Mouse (Mus musculus): ENCODE measurements around the gene Zfand2a. TPM values are rescaled to one million over a fixed set of nuclear protein-coding genes. Genes with fewer than 3 reads are reported as not detected.

Zfand2a gene
- total RNA-seq, 2 experiments from 2014 or later = 53.9 to 60.0 TPM

DNA sequence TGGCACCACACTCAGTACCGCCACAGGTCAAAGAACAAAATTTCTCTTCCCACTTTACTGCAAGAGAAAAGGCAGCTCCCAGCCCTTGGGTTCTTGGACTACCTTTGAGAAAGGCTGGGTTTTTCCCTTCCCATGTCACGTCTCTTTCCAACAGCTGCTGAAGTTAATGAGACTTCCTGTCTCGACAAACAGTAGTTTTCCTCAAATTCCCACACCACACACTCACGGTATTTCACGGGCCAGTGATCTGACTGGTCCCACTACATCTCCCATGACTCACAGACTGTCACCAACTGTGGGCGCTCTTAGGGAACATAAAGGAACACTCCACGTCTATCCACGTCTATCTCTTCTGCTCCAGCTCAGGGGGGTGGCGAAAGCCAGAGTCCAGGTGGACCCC, 59.2 kb downstream of the Zfand2a start:
- intact Hi-C loops (cut with DNase I) = loop anchor here (1.0 kb wide), 1 partner anchor 18 kb away; no protein-coding TSS in a partner anchor
- DNase-seq (ENCODE audit: extremely low spot score in 1 of 2, low spot score in 2 of 2) = no peak
- H3K4me3 ChIP-seq = no peak overlapping the region
- TF ChIP-seq CTCF (IDR thresholded peaks at IDR 0.05) = no peak
- no peak overlapping the region for H3K27ac ChIP-seq

DNA sequence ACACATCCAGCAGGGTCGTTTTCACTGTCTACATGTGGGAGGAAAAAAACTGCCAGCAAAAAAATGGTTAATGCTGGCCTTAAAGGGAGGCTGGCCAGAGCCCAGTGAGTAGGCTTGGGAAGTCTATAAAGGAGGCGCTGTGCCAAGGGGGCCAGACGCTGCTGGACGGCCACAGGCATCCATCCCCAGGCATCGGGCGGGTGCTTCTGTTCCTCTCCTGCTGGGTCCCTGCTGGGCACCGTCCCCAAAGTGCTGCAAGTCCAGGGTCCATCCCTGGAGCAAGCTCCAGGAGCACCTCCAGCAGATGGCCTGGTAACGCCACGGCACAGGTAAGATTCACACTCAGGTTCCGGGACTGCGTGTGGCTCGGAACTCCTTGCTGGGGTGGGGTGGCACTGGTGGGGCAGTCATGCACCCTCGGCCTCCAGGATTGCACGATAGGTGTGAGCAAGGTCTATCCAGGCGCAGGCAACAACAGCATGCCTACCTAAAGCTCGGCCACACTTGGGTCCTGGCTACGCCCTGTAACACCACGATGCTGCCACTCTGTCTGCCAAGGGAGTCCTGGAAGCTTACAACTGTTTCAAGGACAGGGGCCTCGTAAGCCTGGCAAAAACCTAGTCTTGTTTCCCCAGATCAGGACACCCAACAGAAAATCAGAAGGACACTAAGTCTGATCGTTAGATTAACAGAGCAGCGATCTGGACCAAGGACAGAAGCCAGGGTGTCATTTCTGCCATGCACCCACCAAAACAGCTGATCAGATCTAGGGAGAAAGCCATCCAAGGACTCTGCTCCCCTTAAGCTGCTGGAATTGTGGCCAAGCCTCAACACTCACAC, 61.1 kb downstream of the Zfand2a start, which contains the start of gene Gper1:
Gper1 (plus strand) TSS at position 126 of the 840 bp plus-strand sequence.
- H3K27ac ChIP-seq = no peak within 1 kb of the TSS
- peak within 1 kb of the TSS; percentile 15; the same call in 1 of the 2 replicates for H3K4me3 ChIP-seq
- intact Hi-C loops (cut with DNase I) = no loop called here
- DNase-seq (ENCODE audit: extremely low spot score in 1 of 2, low spot score in 2 of 2) = no peak
- TF ChIP-seq CTCF (IDR thresholded peaks at IDR 0.05) = no peak

Other genes starting within 250 kb of the Zfand2a start
- gene Get4, start 232.2 kb downstream of the Zfand2a start, total RNA-seq (2021) = 10 to 100 TPM; 44.8 to 48.9 TPM
- 100 to 1,000 TPM; 242 to 256 TPM for gene Adap1, start 158.9 kb downstream of the Zfand2a start, total RNA-seq (2021)
- 10 to 100 TPM; 67.6 to 69.4 TPM for gene Cox19, start 133.1 kb downstream of the Zfand2a start, total RNA-seq (2021)
- gene Cyp2w1, start 131.9 kb downstream of the Zfand2a start, total RNA-seq (2021) = not detected
- gene Gpr146, start 106.9 kb downstream of the Zfand2a start, total RNA-seq (2021) = 10 to 100 TPM; 12.5 to 13.9 TPM
- gene C130050O18Rik, start 79.3 kb downstream of the Zfand2a start, total RNA-seq (2021) = under 1 TPM; 0.29 to 0.63 TPM
- gene Gper1, start 61.4 kb downstream of the Zfand2a start, total RNA-seq (2021) = 1 to 10 TPM; 2.5 to 2.8 TPM
- gene 3110082I17Rik, start 24.0 kb downstream of the Zfand2a start, total RNA-seq (2021) = 10 to 100 TPM; 16.3 to 17.9 TPM
- under 1 TPM; 0.19 to 0.27 TPM for gene Uncx, start 58.9 kb upstream of the Zfand2a start, total RNA-seq (2021)

Data from left cerebral cortex, adult 2 months (tissue).